Mouse (Mus musculus) MEL (cell line): Measurements from ENCODE around the gene Ccdc187. TPM values are rescaled to one million over a fixed set of nuclear protein-coding genes. Genes with fewer than 3 reads are reported as not detected.

Source experiments
- DNase-seq: peaks from one replicate; pipeline ENCODE4 v3.0.0; 2011; ENCODE audit warnings: low read depth, low spot score
- H3K27ac ChIP-seq: 2 replicates; pipeline ENCODE4 v1.5.1; 2012; ENCODE audit warnings: low read depth, mild to moderate bottlenecking, control low read depth, low read length, moderate library complexity; ENCODE audit not compliant: control insufficient read depth
- H3K27me3 ChIP-seq, 2 experiments: fragments of 150-350 bp in 1 of 2; sonication (generic) in 1 of 2; 2 replicates each; pipeline ENCODE4 v1.6.1; 2012; ENCODE audit warnings: low read length in 2 of 2, mild to moderate bottlenecking in 2 of 2, improper control_type of control experiment in 1 of 2, moderate library complexity in 1 of 2; ENCODE audit not compliant: insufficient read depth in 2 of 2, control insufficient read depth in 1 of 2
- H3K36me3 ChIP-seq, 2 experiments: 2 replicates each; pipeline ENCODE4 v1.6.1; 2012 to 2014; ENCODE audit warnings: low read length in 2 of 2, improper control_type of control experiment in 1 of 2, inconsistent platforms in 1 of 2, mild to moderate bottlenecking in 1 of 2; ENCODE audit not compliant: insufficient read depth in 2 of 2, control insufficient read depth in 1 of 2
- H3K4me1 ChIP-seq, 2 experiments: fragments of 150-350 bp in 1 of 2; sonication (generic) in 1 of 2; 2 replicates each; pipeline ENCODE4 v1.6.1; 2012; ENCODE audit warnings: low read length in 2 of 2, improper control_type of control experiment in 1 of 2, mild to moderate bottlenecking in 1 of 2; ENCODE audit not compliant: insufficient read depth in 2 of 2, control insufficient read depth in 1 of 2
- H3K4me3 ChIP-seq, 2 experiments: fragments of 150-350 bp in 1 of 2; sonication (generic) in 1 of 2; 2 replicates each; pipeline ENCODE4 v1.5.1; 2012; ENCODE audit warnings: low read depth in 2 of 2, low read length in 2 of 2, mild to moderate bottlenecking in 2 of 2, moderate library complexity in 2 of 2, control low read depth in 1 of 2, improper control_type of control experiment in 1 of 2; ENCODE audit not compliant: control insufficient read depth in 1 of 2, insufficient read depth in 1 of 2
- H3K79me2 ChIP-seq: 2 replicates; pipeline ENCODE4 v1.6.1; 2012; ENCODE audit warnings: mild to moderate bottlenecking, low read length, moderate library complexity; ENCODE audit not compliant: control insufficient read depth, poor library complexity, insufficient read depth
- H3K9ac ChIP-seq: 2 replicates; pipeline ENCODE4 v1.6.1; 2012; ENCODE audit warnings: low read depth, mild to moderate bottlenecking, control low read depth, low read length, moderate library complexity; ENCODE audit not compliant: control insufficient read depth, poor library complexity, severe bottlenecking
- H3K9me3 ChIP-seq: fragments of 150-350 bp; sonication (generic); replicated peaks from 2 replicates; pipeline ENCODE4 v1.6.1; 2012; ENCODE audit warnings: mild to moderate bottlenecking, low read length, improper control_type of control experiment, moderate library complexity; ENCODE audit not compliant: insufficient read depth
- BHLHE40 ChIP-seq: IDR thresholded peaks from 2 replicates; pipeline ENCODE4 v1.6.1; 2012; ENCODE audit warnings: low read depth, mild to moderate bottlenecking, inconsistent platforms, low read length, improper control_type of control experiment, borderline replicate concordance
- CTCF ChIP-seq, 3 experiments: IDR thresholded peaks in 2 of 3; conservative IDR thresholded peaks in 1 of 3; 2 replicates each; pipeline ENCODE4 v1.5.1; 2011 to 2012; ENCODE audit warnings: low read length in 3 of 3, low read depth in 2 of 3, mild to moderate bottlenecking in 2 of 3, improper control_type of control experiment in 1 of 3, inconsistent platforms in 1 of 3, mixed read lengths in 1 of 3, moderate library complexity in 1 of 3; ENCODE audit not compliant: control insufficient read depth in 1 of 3, insufficient read depth in 1 of 3, poor library complexity in 1 of 3, severe bottlenecking in 1 of 3
- E2F4 ChIP-seq: IDR thresholded peaks from 2 replicates; pipeline ENCODE4 v1.6.1; 2011; ENCODE audit warnings: low read depth, low read length, improper control_type of control experiment, borderline replicate concordance
- EP300 ChIP-seq, 2 experiments: IDR thresholded peaks; 2 replicates each; pipeline ENCODE4 v1.6.1; 2011; ENCODE audit warnings: improper control_type of control experiment in 2 of 2, low read length in 2 of 2, low read depth in 1 of 2, mild to moderate bottlenecking in 1 of 2
- ETS1 ChIP-seq: IDR thresholded peaks from 2 replicates; pipeline ENCODE4 v1.6.1; 2012; ENCODE audit warnings: low read depth, mild to moderate bottlenecking, inconsistent platforms, low read length, improper control_type of control experiment, moderate library complexity
- GABPA ChIP-seq: IDR thresholded peaks from 2 replicates; pipeline ENCODE4 v1.6.1; 2012; ENCODE audit warnings: low read depth, mild to moderate bottlenecking, inconsistent platforms, low read length, improper control_type of control experiment, moderate library complexity
- JUND ChIP-seq: IDR thresholded peaks from 2 replicates; pipeline ENCODE4 v1.6.1; 2011; ENCODE audit warnings: low read depth, mild to moderate bottlenecking, improper control_type of control experiment, low read length
- KAT2A ChIP-seq: conservative IDR thresholded peaks from 2 replicates; pipeline ENCODE4 v1.6.1; 2012; ENCODE audit warnings: low read depth, low read length, improper control_type of control experiment, inconsistent platforms
- MAFK ChIP-seq: IDR thresholded peaks from 2 replicates; pipeline ENCODE4 v1.6.1; 2011; ENCODE audit warnings: low read depth, mild to moderate bottlenecking, low read length, improper control_type of control experiment, borderline replicate concordance
- MAX ChIP-seq: IDR thresholded peaks from 2 replicates; pipeline ENCODE4 v1.6.1; 2011; ENCODE audit warnings: low read length, improper control_type of control experiment
- MAZ ChIP-seq: IDR thresholded peaks from 2 replicates; pipeline ENCODE4 v1.6.1; 2012; ENCODE audit warnings: low read depth, mild to moderate bottlenecking, inconsistent platforms, low read length, improper control_type of control experiment
- NELFE ChIP-seq: IDR thresholded peaks from 2 replicates; pipeline ENCODE4 v1.6.1; 2011; ENCODE audit warnings: low read depth, low read length, improper control_type of control experiment
- NRF1 ChIP-seq: IDR thresholded peaks from 2 replicates; pipeline ENCODE4 v1.6.1; 2014; ENCODE audit warnings: low read depth, mild to moderate bottlenecking, inconsistent platforms, low read length, improper control_type of control experiment, moderate library complexity; ENCODE audit not compliant: poor library complexity, insufficient read depth, severe bottlenecking
- POLR2AphosphoS5 ChIP-seq: IDR thresholded peaks from 2 replicates; pipeline ENCODE4 v1.6.1; 2012; ENCODE audit warnings: low read depth, borderline replicate concordance, mild to moderate bottlenecking, inconsistent platforms, low read length, moderate library complexity, mixed read lengths
- RAD21 ChIP-seq: IDR thresholded peaks from 2 replicates; pipeline ENCODE4 v1.6.1; 2011; ENCODE audit warnings: mild to moderate bottlenecking, low read depth, low read length, improper control_type of control experiment
- RCOR1 ChIP-seq: IDR thresholded peaks from 2 replicates; pipeline ENCODE4 v1.6.1; 2012; ENCODE audit warnings: low read depth, mild to moderate bottlenecking, inconsistent platforms, low read length, improper control_type of control experiment
- SMC3 ChIP-seq: IDR thresholded peaks from 2 replicates; pipeline ENCODE4 v1.6.1; 2011; ENCODE audit warnings: low read depth, low read length, improper control_type of control experiment
- UBTF ChIP-seq: IDR thresholded peaks from 2 replicates; pipeline ENCODE4 v1.6.1; 2012; ENCODE audit warnings: low read depth, mild to moderate bottlenecking, inconsistent platforms, low read length, improper control_type of control experiment, moderate library complexity, borderline replicate concordance; ENCODE audit not compliant: insufficient read depth
- ZC3H11A ChIP-seq: IDR thresholded peaks from 2 replicates; pipeline ENCODE4 v1.6.1; 2012; ENCODE audit warnings: low read depth, mild to moderate bottlenecking, inconsistent platforms, low read length, improper control_type of control experiment
- ZKSCAN1 ChIP-seq: IDR thresholded peaks from 2 replicates; pipeline ENCODE4 v1.6.1; 2012; ENCODE audit warnings: low read depth, mild to moderate bottlenecking, inconsistent platforms, low read length, improper control_type of control experiment, moderate library complexity
- ZNF384 ChIP-seq: IDR thresholded peaks from 2 replicates; pipeline ENCODE4 v1.6.1; 2012; ENCODE audit warnings: low read depth, mild to moderate bottlenecking, inconsistent platforms, low read length, improper control_type of control experiment
- polyA plus RNA-seq, 2 experiments: library from polyadenylated mRNA; stranded (reverse) in 1 of 2; unstranded in 1 of 2; fragments of >175 nt in 1 of 2; fragments of >200 nt in 1 of 2; gene quantifications; 2 replicates each; pipeline versions ENCODE4 v1.2.1 to v1.2.4; 2012; ENCODE audit warnings: low replicate concordance in 2 of 2, low read depth in 1 of 2; ENCODE audit not compliant: insufficient read length in 2 of 2, insufficient read depth in 1 of 2, missing spikeins in 1 of 2
- total RNA-seq: library from RNA; depleted of rRNA; stranded (reverse); fragments of 300-350 nt; gene quantifications from 2 replicates; pipeline ENCODE4 v1.2.3, GENCODE M21; 2012

Gene Ccdc187
- total and polyA plus RNA-seq, 3 experiments: not detected

- Histone ChIP-seq H3K79me2 (no peaks in the 10 kb centered on the region), H3K27me3 (peaks cover 0 to 1% of the 10 kb centered on the region in 2 experiments)
Measured at GRCm38 (mm10) chr2:26302005-26302503, 7.7 kb upstream of the Ccdc187 start.

GRCm38 (mm10) chr2:26300808-26301174 is 6.4 kb upstream of the Ccdc187 start:
- peak; percentile 61 for DNase-seq
- H3K9ac ChIP-seq: no peak overlapping the region
- no peaks in the 10 kb centered on the region for H3K4me1 ChIP-seq
- no peak for TF ChIP-seq NRF1
- no peak for TF ChIP-seq KAT2A
- no peak for TF ChIP-seq RCOR1
- peak; percentile 86 to 91 (median 87) for TF ChIP-seq CTCF (IDR thresholded peaks at IDR 0.05 in 2 of 3, conservative IDR thresholded peaks at IDR 0.05 in 1 of 3; ENCODE audit: control insufficient read depth in 1 of 3, insufficient read depth in 1 of 3, low read depth in 2 of 3, low read length in 3 of 3, poor library complexity in 1 of 3, severe bottlenecking in 1 of 3)
- peak; percentile 38; the same call in 1 of the 2 replicates for TF ChIP-seq ZC3H11A
- TF ChIP-seq JUND: no peak
- TF ChIP-seq MAZ: no peak
- peak; percentile 72 for TF ChIP-seq SMC3
- no peak for TF ChIP-seq MAFK
- TF ChIP-seq EP300 (IDR thresholded peaks at IDR 0.05; ENCODE audit: low read depth in 1 of 2, low read length in 2 of 2): no peak
- no peak for TF ChIP-seq MAX
- no peak for TF ChIP-seq E2F4
- no peak for TF ChIP-seq GABPA
- no peak for TF ChIP-seq UBTF
- no peak for TF ChIP-seq ZKSCAN1
- TF ChIP-seq NELFE: no peak
- no peak for TF ChIP-seq POLR2AphosphoS5
- peak; percentile 76 for TF ChIP-seq RAD21
- peak; percentile 39; the same call in 1 of the 2 replicates for TF ChIP-seq ZNF384
- TF ChIP-seq BHLHE40: no peak
- H3K27ac ChIP-seq: no peak overlapping the region
- peaks cover 0 to 3% of the 10 kb centered on the region in 2 experiments for H3K27me3 ChIP-seq
- no peak overlapping the region for H3K4me3 ChIP-seq
- H3K79me2 ChIP-seq: no peaks in the 10 kb centered on the region
- no peaks in the 10 kb centered on the region for H3K9me3 ChIP-seq
- H3K36me3 ChIP-seq: no peaks in the 10 kb centered on the region

More at GRCm38 (mm10) chr2:26302005-26302503, 7.7 kb upstream of the Ccdc187 start:
- DNase-seq: no peak
- H3K9ac ChIP-seq: no peak overlapping the region
- no peak overlapping the region for H3K27ac ChIP-seq
- no peak overlapping the region for H3K4me3 ChIP-seq
- no peaks in the 10 kb centered on the region for H3K4me1 ChIP-seq
- H3K36me3 ChIP-seq: no peaks in the 10 kb centered on the region
- H3K9me3 ChIP-seq: no peaks in the 10 kb centered on the region
- TF ChIP-seq MAX: no peak
- TF ChIP-seq ETS1: no peak
- no peak for TF ChIP-seq ZKSCAN1
